Mouse (Mus musculus): Measurements from ENCODE around the gene Sdr39u1. TPM values are rescaled to one million over a fixed set of nuclear protein-coding genes. Genes with fewer than 3 reads are reported as not detected.

The Sdr39u1 gene
- total RNA-seq, 2 experiments from 2014 or later: 66.9 to 90.4 TPM

DNA sequence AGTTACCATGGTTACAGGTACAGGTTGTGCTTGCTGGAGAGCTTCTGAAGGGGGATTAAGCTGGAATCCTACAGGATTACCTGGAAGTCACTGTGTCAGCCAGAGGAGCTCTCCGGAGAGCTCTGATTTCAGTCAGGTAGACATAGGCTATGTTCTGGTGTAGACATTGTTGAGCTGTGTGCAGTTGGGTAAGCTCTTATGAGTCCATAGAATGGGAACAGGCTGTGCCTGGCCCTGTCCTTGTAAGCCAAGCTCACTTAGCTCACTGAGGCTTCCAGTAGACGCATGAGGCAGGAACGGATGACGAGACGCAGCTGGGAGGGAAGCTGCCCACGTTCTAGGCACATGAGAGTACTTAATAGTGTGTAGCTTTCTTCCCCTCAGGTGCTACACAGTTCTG is 37.9 kb downstream of the Sdr39u1 start:
- DNase-seq (ENCODE audit: low spot score in 2 of 2): no peak

DNA sequence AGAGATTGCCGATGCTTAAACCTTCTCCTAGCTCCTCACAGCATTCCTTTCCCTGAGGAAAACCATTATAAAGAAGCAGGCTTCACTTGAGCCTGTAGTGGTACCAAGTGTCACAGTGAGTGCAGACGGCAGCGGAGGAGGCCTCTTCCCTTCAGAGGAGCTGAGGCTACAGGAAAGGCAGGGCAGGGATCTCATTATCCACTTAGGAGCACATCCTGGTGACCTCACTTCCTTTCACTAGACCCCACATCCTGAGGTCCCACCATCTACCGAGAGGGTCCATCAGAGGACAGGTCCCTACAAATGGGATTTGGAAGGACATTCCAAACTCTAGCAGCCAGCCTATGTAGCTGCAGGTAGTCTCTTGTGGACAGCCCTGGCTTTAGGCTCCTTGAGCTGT is 42.5 kb downstream of the Sdr39u1 start:
- no peak for DNase-seq (ENCODE audit: low spot score in 2 of 2)

DNA sequence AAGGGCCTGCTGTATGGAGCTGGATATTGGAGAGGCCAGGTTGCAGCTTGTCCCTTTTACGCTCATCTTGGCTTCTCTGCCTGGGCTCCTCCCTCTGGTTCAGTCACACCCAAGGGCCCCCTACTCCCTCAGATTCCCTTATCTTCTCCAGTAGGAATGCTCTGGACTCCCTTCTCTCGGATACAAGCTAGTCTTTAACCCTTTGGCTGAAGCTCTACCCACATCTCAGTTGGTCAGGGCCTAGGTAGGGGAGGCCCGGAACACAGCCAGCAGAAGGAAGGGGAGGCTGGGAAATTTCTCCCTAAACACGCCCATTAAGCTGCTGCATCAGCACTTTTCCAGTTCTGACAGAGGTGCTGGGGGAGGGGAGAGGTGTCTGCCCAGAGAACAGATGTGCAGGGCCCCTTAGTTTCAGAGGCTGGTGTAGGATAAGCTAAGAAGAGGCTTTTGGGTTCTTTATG is 45.0 kb downstream of the Sdr39u1 start:
- no peak for DNase-seq (ENCODE audit: low spot score in 2 of 2)

DNA sequence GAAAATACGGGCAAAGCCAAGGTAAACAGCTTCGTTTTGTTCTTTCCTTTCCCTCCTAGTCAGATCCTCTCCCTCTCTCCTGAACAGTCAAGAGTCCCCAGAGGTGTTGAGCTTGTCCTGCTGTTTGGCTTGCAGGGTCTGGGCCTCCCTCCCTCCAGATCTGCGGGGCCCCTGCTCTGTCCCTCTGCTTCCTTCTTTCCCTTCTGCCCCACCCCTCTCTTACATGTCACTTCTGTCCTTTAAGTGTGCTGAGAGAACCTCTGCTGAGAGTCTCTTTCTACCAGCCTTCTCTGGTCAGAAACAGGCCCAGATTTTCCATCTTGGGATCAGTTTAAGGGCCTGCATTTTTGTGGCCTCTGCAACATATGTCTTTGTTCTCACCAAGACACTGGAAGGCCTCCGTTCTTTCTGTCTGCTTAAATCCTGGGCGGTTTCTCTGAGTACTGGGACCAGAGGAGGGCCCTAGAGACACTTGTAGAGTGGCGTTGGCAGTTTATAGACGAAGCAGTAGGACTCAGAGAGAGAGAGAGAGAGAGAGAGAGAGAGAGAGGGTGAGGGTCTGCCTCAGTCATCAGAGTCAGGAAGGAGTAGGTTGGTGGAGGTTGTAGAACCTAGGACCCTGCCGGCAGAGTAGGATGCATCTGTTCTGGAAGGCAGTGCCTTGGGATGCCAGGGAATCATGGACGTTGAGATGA is 45.5 kb downstream of the Sdr39u1 start:
- DNase-seq (ENCODE audit: low spot score in 2 of 2): no peak

DNA sequence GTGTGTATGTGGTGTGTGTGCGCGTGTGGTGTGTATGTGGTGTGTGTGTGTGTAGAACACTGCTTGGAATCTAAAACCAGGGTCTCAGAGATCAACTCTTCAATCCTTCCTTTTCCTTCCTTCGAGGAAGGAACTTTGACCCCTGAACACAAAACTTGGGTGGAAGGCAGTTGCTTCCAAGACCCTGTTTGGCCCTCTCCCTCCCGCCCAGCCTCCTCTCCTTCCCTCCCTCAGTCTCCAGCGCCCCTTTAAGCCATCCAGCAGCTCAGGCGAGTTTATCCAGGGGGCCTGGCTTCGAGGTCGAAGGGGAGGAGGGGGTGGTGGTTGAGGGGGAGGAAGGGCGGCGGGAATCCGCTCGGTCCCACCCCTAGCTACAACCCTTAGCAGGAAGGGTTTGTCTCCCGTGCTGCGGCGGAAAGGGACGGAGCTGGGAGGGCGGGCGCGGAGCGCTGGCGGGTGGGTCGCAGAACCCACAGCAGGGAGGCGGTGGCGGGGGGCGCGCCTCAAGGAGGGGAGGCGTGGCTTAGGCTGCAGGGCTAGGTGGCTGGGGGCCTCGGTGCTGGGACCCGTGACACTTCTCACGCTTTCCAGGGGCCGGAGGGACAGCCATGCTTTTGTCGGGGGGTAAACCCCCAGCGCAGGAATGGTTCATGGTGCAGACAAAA is 46.3 kb downstream of the Sdr39u1 start, which contains the start of gene Nynrin:
Nynrin (plus strand) TSS at position 390 of the 665 bp plus-strand sequence.
- peak; percentile 35 to 56 for DNase-seq (ENCODE audit: low spot score in 2 of 2)

DNA sequence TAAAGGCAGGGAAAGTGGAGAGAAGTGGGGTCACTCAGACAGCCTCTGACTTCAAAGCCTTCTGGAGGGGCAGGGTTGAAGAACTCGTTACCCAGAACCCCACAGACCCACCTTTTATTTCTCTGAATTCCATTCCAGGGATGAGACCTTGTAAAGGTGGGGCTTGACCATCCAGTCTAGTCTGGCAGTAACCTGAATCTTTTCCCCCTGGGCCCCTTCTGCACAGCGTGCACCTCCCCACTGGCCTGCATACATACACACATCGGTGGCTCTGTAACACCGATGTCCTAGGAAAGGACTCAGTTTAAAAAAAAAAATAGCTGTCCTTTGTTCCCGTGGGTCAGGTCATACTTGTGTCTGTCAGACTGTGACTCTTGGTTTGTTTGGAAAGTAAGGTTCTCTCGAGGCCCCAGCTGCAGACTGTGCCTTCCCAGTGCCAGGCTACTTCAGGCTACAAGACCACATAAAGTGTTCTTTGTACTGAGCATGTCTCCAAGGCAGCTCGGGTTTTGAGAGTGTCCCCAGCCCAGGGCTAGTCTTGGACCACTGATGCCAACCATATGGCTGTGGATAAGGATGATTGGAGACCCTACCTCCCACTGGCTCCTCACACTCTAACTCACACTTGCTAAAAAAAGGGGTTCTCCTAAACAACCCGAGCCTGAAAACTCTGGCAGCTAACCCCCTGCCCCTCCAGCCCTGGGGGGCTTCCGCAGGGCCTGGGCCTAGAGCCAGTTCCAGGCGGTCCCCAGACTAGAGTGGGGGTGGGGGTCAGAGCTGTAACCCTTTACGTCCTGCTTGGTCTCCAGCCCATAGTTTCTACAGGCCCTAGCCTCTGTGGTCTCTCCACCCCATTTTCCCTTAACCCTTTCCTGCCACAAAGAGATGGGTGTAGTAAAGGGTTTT is 47.2 kb downstream of the Sdr39u1 start:
- DNase-seq (ENCODE audit: low spot score in 2 of 2): no peak

DNA sequence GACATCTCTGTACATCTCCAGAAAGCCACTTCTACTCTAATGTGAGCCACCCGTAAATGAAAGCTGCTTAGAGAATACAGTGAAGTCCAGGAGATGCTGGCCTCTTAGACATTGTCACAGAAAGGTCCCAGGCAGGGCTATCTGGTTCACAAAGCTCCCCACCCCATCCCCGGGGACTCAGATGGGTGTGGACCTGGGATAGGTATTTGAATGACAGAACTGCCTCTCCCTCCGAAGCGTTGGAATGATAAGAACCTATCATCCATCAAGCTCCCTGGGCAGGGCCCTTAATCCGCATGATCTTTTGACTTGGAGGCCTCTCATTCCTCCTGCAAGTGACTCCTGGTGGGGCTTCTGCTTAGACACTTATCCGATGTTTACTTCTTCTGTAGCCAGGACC is 49.2 kb downstream of the Sdr39u1 start:
- DNase-seq (ENCODE audit: low spot score in 2 of 2): no peak

Other genes with a start within 250 kb of the Sdr39u1 start
- gene Mdp1, start 239.8 kb downstream of the Sdr39u1 start, total RNA-seq (2021): 10 to 100 TPM; 37.1 to 59.5 TPM
- 10 to 100 TPM; 24.0 to 24.5 TPM for gene Gmpr2, start 228.4 kb downstream of the Sdr39u1 start, total RNA-seq (2021)
- gene Nedd8, start 228.2 kb downstream of the Sdr39u1 start, total RNA-seq (2021): 100 to 1,000 TPM; 312 to 368 TPM
- 10 to 100 TPM; 34.3 to 59.4 TPM for gene Tinf2, start 218.5 kb downstream of the Sdr39u1 start, total RNA-seq (2021)
- under 1 TPM; 0.29 to 0.30 TPM for gene Tgm1, start 186.4 kb downstream of the Sdr39u1 start, total RNA-seq (2021)
- 10 to 100 TPM; 15.9 to 20.0 TPM for gene Rabggta, start 178.0 kb downstream of the Sdr39u1 start, total RNA-seq (2021)
- gene Dhrs1, start 154.6 kb downstream of the Sdr39u1 start, total RNA-seq (2021): 10 to 100 TPM; 60.4 to 72.0 TPM
- gene Nop9, start 154.6 kb downstream of the Sdr39u1 start, total RNA-seq (2021): 10 to 100 TPM; 14.0 to 14.3 TPM
- 1 to 10 TPM in 1 of 2 experiments, under 1 TPM in 1; 0.76 to 2.3 TPM for gene Cideb, start 141.8 kb downstream of the Sdr39u1 start, total RNA-seq (2021)
- not detected for gene Ltb4r2, start 138.9 kb downstream of the Sdr39u1 start, total RNA-seq (2021)
- gene Ltb4r1, start 134.3 kb downstream of the Sdr39u1 start, total RNA-seq (2021): under 1 TPM; 0.42 to 0.50 TPM
- gene Adcy4, start 116.2 kb downstream of the Sdr39u1 start, total RNA-seq (2021): 10 to 100 TPM in 1 of 2 experiments, 1 to 10 TPM in 1; 8.3 to 17.1 TPM
- 1 to 10 TPM; 3.6 to 4.5 TPM for gene Ripk3, start 111.4 kb downstream of the Sdr39u1 start, total RNA-seq (2021)
- gene Nfatc4, start 77.1 kb downstream of the Sdr39u1 start, total RNA-seq (2021): 10 to 100 TPM; 17.4 to 21.4 TPM
- 1 to 10 TPM; 8.2 to 9.0 TPM for gene Nynrin, start 46.3 kb downstream of the Sdr39u1 start, total RNA-seq (2021)
- gene Cbln3, start 15.9 kb downstream of the Sdr39u1 start, total RNA-seq (2021): not detected
- gene Khnyn, start 15.3 kb downstream of the Sdr39u1 start, total RNA-seq (2021): 10 to 100 TPM; 14.8 to 17.6 TPM
- 1 to 10 TPM; 1.8 to 3.4 TPM for gene Cma1, start 44.4 kb upstream of the Sdr39u1 start, total RNA-seq (2021)
- under 1 TPM in 1 of 2 experiments, not detected in 1; 0.51 TPM for gene Cma2, start 50.7 kb upstream of the Sdr39u1 start, total RNA-seq (2021)
- not detected for gene Mcpt1, start 117.7 kb upstream of the Sdr39u1 start, total RNA-seq (2021)
- gene Mcpt9, start 130.2 kb upstream of the Sdr39u1 start, total RNA-seq (2021): not detected
- not detected for gene Mcpt2, start 141.7 kb upstream of the Sdr39u1 start, total RNA-seq (2021)
- 1 to 10 TPM; 1.4 to 2.6 TPM for gene Mcpt4, start 162.0 kb upstream of the Sdr39u1 start, total RNA-seq (2021)
- gene Mcpt8, start 185.0 kb upstream of the Sdr39u1 start, total RNA-seq (2021): not detected
- not detected for gene Ctsg, start 202.3 kb upstream of the Sdr39u1 start, total RNA-seq (2021)
- not detected for gene Gzme, start 220.3 kb upstream of the Sdr39u1 start, total RNA-seq (2021)
- not detected for gene Gzmd, start 232.3 kb upstream of the Sdr39u1 start, total RNA-seq (2021)

Measured in adrenal gland, adult 18-20 months (tissue).